Mouse (Mus musculus) G1E (cell line): ENCODE results near the gene Inha.

ENCODE experiments used
- CTCF ChIP-seq: IDR thresholded peaks from 2 replicates; pipeline ENCODE4 v1.5.1; 2012; ENCODE audit warnings: low read depth, low read length, inconsistent platforms, mixed read lengths
- GATA1 ChIP-seq: IDR thresholded peaks from 2 replicates; pipeline ENCODE4 v1.6.1; 2012; ENCODE audit warnings: borderline replicate concordance, low read length, inconsistent platforms, mixed read lengths
- POLR2AphosphoS5 ChIP-seq: IDR thresholded peaks from 2 replicates; pipeline ENCODE4 v1.6.1; 2012; ENCODE audit warnings: low read depth, low read length, inconsistent platforms; ENCODE audit not compliant: insufficient replicate concordance

- no peak for TF ChIP-seq GATA1
- TF ChIP-seq POLR2AphosphoS5, result no peak
- TF ChIP-seq CTCF, result no peak
These were observed 30.4 kb upstream of the Inha start for GRCm38 (mm10) chr1:75476441-75476840.
